In genomic region chr2:13598166-13598565, GRCm38 (mm10) we compare ENCODE assay signal across 27 mouse cellular contexts.
"Had no signal": no experiment of that assay in that cellular context is flagged by ENCODE, and none has a peak within 500 bp of the region (broad histone marks: within the 10 kb centered on the region; RNA-seq: fewer than 3 reads in every experiment).

No protein-coding gene starts in this region.

- DNase-seq: gastrocnemius, postnatal 14 days; gastrocnemius, postnatal 36 days; heart, adult 18-20 months; heart, postnatal 14 days; heart, postnatal 36 days; kidney, adult 11 months; kidney, adult 2 months; kidney, adult 9 months; kidney, postnatal 14 days; kidney, postnatal 36 days; layer of hippocampus, adult 9-11 months; layer of hippocampus, postnatal 36 days; left cerebral cortex, postnatal 4 days; liver, embryonic 13.5 days; liver, postnatal 0 days had no signal

- ATAC-seq: hindbrain, postnatal 0 days; intestine, embryonic 16.5 days; liver, postnatal 0 days had no signal

- H3K4me2 ChIP-seq: heart, embryonic 13.5 days; heart, embryonic 15.5 days; hindbrain, embryonic 13.5 days; hindbrain, embryonic 15.5 days; kidney, embryonic 15.5 days; limb, embryonic 13.5 days; limb, embryonic 15.5 days; liver, embryonic 13.5 days; liver, embryonic 15.5 days had no signal

- H3K36me3 ChIP-seq: heart, embryonic 10.5 days; heart, embryonic 13.5 days; heart, embryonic 15.5 days; hindbrain, embryonic 13.5 days; hindbrain, embryonic 15.5 days; kidney, embryonic 15.5 days; limb, embryonic 13.5 days; limb, embryonic 15.5 days; liver, embryonic 13.5 days; liver, embryonic 15.5 days had no signal

- H3K9me3 ChIP-seq: heart, embryonic 10.5 days; heart, embryonic 13.5 days; heart, embryonic 15.5 days; hindbrain, embryonic 13.5 days; hindbrain, embryonic 15.5 days; kidney, embryonic 15.5 days; limb, embryonic 13.5 days; limb, embryonic 15.5 days; liver, embryonic 13.5 days; liver, embryonic 15.5 days had no signal

- H3K27ac ChIP-seq: heart, embryonic 10.5 days; heart, embryonic 13.5 days; heart, embryonic 15.5 days; hindbrain, embryonic 13.5 days; hindbrain, embryonic 15.5 days; hindbrain, postnatal 0 days; kidney, embryonic 15.5 days; kidney, postnatal 0 days; limb, embryonic 13.5 days; limb, embryonic 15.5 days; liver, embryonic 13.5 days; liver, embryonic 15.5 days had no signal

- H3K4me1 ChIP-seq: heart, embryonic 10.5 days; heart, embryonic 13.5 days; heart, embryonic 15.5 days; hindbrain, embryonic 13.5 days; hindbrain, embryonic 15.5 days; kidney, embryonic 15.5 days; limb, embryonic 13.5 days; limb, embryonic 15.5 days had no signal

- H3K9ac ChIP-seq: heart, embryonic 13.5 days; heart, embryonic 15.5 days; hindbrain, embryonic 13.5 days; hindbrain, embryonic 15.5 days; kidney, embryonic 15.5 days; limb, embryonic 13.5 days; limb, embryonic 15.5 days; liver, embryonic 13.5 days; liver, embryonic 15.5 days; liver, postnatal 0 days had no signal

- H3K4me3 ChIP-seq: heart, embryonic 10.5 days; heart, embryonic 13.5 days; heart, embryonic 15.5 days; hindbrain, embryonic 13.5 days; hindbrain, embryonic 15.5 days; kidney, embryonic 15.5 days; limb, embryonic 13.5 days; limb, embryonic 15.5 days; liver, embryonic 13.5 days; liver, embryonic 15.5 days had no signal

- H3K27me3 ChIP-seq: heart, embryonic 13.5 days; heart, embryonic 15.5 days; hindbrain, embryonic 13.5 days; hindbrain, embryonic 15.5 days; kidney, embryonic 15.5 days; limb, embryonic 13.5 days; limb, embryonic 15.5 days; liver, embryonic 13.5 days; liver, embryonic 15.5 days had no signal
